Mouse (Mus musculus) small intestine, adult 2 months (tissue): ENCODE results near the gene Fcgr4.

ENCODE experiments used
- CTCF ChIP-seq: fragments of 200-500 bp; IDR thresholded peaks from 2 replicates; pipeline ENCODE4 v1.5.1; 2012; ENCODE audit warnings: low read depth, mild to moderate bottlenecking, control low read depth, inconsistent platforms, low read length, moderate library complexity, mixed read lengths; ENCODE audit not compliant: insufficient replicate concordance, insufficient read length; ENCODE audit errors: extremely low read depth
- POLR2A ChIP-seq: fragments of 200-500 bp; IDR thresholded peaks from 2 replicates; pipeline ENCODE4 v1.6.1; 2012; ENCODE audit warnings: low read depth, mild to moderate bottlenecking, control low read depth, inconsistent platforms, low read length, moderate library complexity

- TF ChIP-seq CTCF (no peak), POLR2A (no peak)
Observed at GRCm38 (mm10) chr1:170972936-170973335, 45.8 kb upstream of the Fcgr4 start.
